Mouse (Mus musculus) kidney, postnatal 36 days (tissue): Measurements from ENCODE around the gene Ctnna3.

Experiments used
- DNase-seq, 2 experiments: peaks; one replicate each; pipeline ENCODE4 v3.0.0; 2021 to 2022; ENCODE audit warnings: mixed read lengths in 2 of 2

The Ctnna3 gene

GRCm38 (mm10) chr10:64086183-64086566, 656.3 kb downstream of the Ctnna3 start:
- DNase-seq: no peak

- DNase-seq: no peak
Measured at GRCm38 (mm10) chr10:64086567-64087391, 656.9 kb downstream of the Ctnna3 start.

- DNase-seq: no peak
Measured at GRCm38 (mm10) chr10:64087521-64087920, 657.6 kb downstream of the Ctnna3 start.

- no peak for DNase-seq
Measured at GRCm38 (mm10) chr10:64087936-64088773, 658.3 kb downstream of the Ctnna3 start.

- DNase-seq: no peak
Measured at GRCm38 (mm10) chr10:64088774-64089460, 659.0 kb downstream of the Ctnna3 start.

GRCm38 (mm10) chr10:64089680-64090460, 660.0 kb downstream of the Ctnna3 start, which contains the start of gene Lrrtm3:
Lrrtm3 (minus strand) TSS chr10:64090277.
- DNase-seq: peak; percentile 26 to 33

GRCm38 (mm10) chr10:64096532-64096931, 666.6 kb downstream of the Ctnna3 start:
- no peak for DNase-seq

GRCm38 (mm10) chr10:64115246-64115645, 685.3 kb downstream of the Ctnna3 start:
- DNase-seq: no peak

- DNase-seq: no peak
Measured at GRCm38 (mm10) chr10:64118833-64119232, 688.9 kb downstream of the Ctnna3 start.

GRCm38 (mm10) chr10:64130397-64131150, 700.7 kb downstream of the Ctnna3 start:
- DNase-seq: no peak

GRCm38 (mm10) chr10:64133461-64133860, 703.6 kb downstream of the Ctnna3 start:
- no peak for DNase-seq

- DNase-seq: no peak
Measured at GRCm38 (mm10) chr10:64135481-64135880, 705.6 kb downstream of the Ctnna3 start.

GRCm38 (mm10) chr10:64146511-64146910, 716.6 kb downstream of the Ctnna3 start:
- DNase-seq: no peak

- DNase-seq: no peak
Measured at GRCm38 (mm10) chr10:64181696-64182095, 751.8 kb downstream of the Ctnna3 start.

GRCm38 (mm10) chr10:64182731-64183130, 752.8 kb downstream of the Ctnna3 start:
- DNase-seq: no peak

- no peak for DNase-seq
Measured at GRCm38 (mm10) chr10:64188046-64188445, 758.1 kb downstream of the Ctnna3 start.

- DNase-seq: no peak
Measured at GRCm38 (mm10) chr10:64197584-64197983, 767.7 kb downstream of the Ctnna3 start.

- DNase-seq: no peak
Measured at GRCm38 (mm10) chr10:64215632-64216031, 785.7 kb downstream of the Ctnna3 start.

- no peak for DNase-seq
Measured at GRCm38 (mm10) chr10:64223023-64223422, 793.1 kb downstream of the Ctnna3 start.

- no peak for DNase-seq
Measured at GRCm38 (mm10) chr10:64224007-64224406, 794.1 kb downstream of the Ctnna3 start.

GRCm38 (mm10) chr10:64224424-64224823, 794.5 kb downstream of the Ctnna3 start:
- DNase-seq: no peak
